Mouse (Mus musculus) v-Abl transformed pro-B cells (cell line): ENCODE data around the gene Kyat3.
"Not testable (repeated sequence)": the region's sequence is repeated elsewhere in the genome, so short reads cannot be mapped to it uniquely, and the experiment has no call there.

Source experiments
- in situ Hi-C, 2 experiments: fragments of 400-800 bp; cut with MboI; formaldehyde crosslinking; loops; one replicate each; pipeline ENCODE4 v1.15.1; 2025; ENCODE audit not compliant: unreplicated experiment in 2 of 2

The Kyat3 gene

GRCm38 (mm10) chr3:142700442-142701322, at the start of gene Kyat3:
Kyat3 (plus strand) TSS chr3:142701051.
- in situ Hi-C loops: no loop called here

- in situ Hi-C loops: no loop called here
Observed at GRCm38 (mm10) chr3:142664723-142665122, 36.1 kb upstream of the Kyat3 start.

- in situ Hi-C loops: no loop called here
Observed at GRCm38 (mm10) chr3:142674607-142675006, 26.2 kb upstream of the Kyat3 start.

- in situ Hi-C loops: no loop called here
Observed at GRCm38 (mm10) chr3:142687939-142688338, 12.9 kb upstream of the Kyat3 start.

- in situ Hi-C loops: no loop called here
Observed at GRCm38 (mm10) chr3:142688353-142688752, 12.5 kb upstream of the Kyat3 start.

- in situ Hi-C loops: no loop called here
Observed at GRCm38 (mm10) chr3:142696517-142696916, 4.3 kb upstream of the Kyat3 start.

GRCm38 (mm10) chr3:142701407-142701989, 647 bp downstream of the Kyat3 start:
- in situ Hi-C loops: no loop called here

GRCm38 (mm10) chr3:142706581-142707444, 6.0 kb downstream of the Kyat3 start:
- in situ Hi-C loops: loop anchor here (5.0 kb wide), 2 partner anchors 65 to 215 kb away; partner anchors contain the start of gene Gbp5 (in 2 of the 2)

- in situ Hi-C loops: loop anchor here (5.0 kb wide), 2 partner anchors 66 to 216 kb away; partner anchors contain the start of gene Gbp5 (in 2 of the 2)
Observed at GRCm38 (mm10) chr3:142708181-142708848, 7.5 kb downstream of the Kyat3 start.

GRCm38 (mm10) chr3:142708849-142709419, 8.1 kb downstream of the Kyat3 start:
- in situ Hi-C loops: loop anchor here (5.0 kb wide), 2 partner anchors 67 to 217 kb away; partner anchors contain the start of gene Gbp5 (in 2 of the 2)

- in situ Hi-C loops: no loop called here
Observed at GRCm38 (mm10) chr3:142710360-142711007, 9.6 kb downstream of the Kyat3 start.

- in situ Hi-C loops: no loop called here
Observed at GRCm38 (mm10) chr3:142711372-142711771, 10.5 kb downstream of the Kyat3 start.

- in situ Hi-C loops: not testable (repeated sequence)
Observed at GRCm38 (mm10) chr3:142712401-142713040, 11.7 kb downstream of the Kyat3 start.

GRCm38 (mm10) chr3:142725481-142725880, 24.6 kb downstream of the Kyat3 start:
- in situ Hi-C loops: no loop called here

GRCm38 (mm10) chr3:142725969-142726672, 25.3 kb downstream of the Kyat3 start:
- in situ Hi-C loops: no loop called here

- in situ Hi-C loops: no loop called here
Observed at GRCm38 (mm10) chr3:142734291-142734690, 33.4 kb downstream of the Kyat3 start.

GRCm38 (mm10) chr3:142740896-142741295, 40.0 kb downstream of the Kyat3 start:
- in situ Hi-C loops: no loop called here
